Mouse (Mus musculus) urinary bladder, postnatal 25 days (tissue): Measurements from ENCODE around the gene Ltn1.
A peak's percentile ranks its signal among the peaks of the same experiment; 100 is the strongest.

Experiments
- DNase-seq: peaks from one replicate; pipeline ENCODE4 v3.0.0; 2022; ENCODE audit warnings: low spot score

Gene Ltn1

DNA sequence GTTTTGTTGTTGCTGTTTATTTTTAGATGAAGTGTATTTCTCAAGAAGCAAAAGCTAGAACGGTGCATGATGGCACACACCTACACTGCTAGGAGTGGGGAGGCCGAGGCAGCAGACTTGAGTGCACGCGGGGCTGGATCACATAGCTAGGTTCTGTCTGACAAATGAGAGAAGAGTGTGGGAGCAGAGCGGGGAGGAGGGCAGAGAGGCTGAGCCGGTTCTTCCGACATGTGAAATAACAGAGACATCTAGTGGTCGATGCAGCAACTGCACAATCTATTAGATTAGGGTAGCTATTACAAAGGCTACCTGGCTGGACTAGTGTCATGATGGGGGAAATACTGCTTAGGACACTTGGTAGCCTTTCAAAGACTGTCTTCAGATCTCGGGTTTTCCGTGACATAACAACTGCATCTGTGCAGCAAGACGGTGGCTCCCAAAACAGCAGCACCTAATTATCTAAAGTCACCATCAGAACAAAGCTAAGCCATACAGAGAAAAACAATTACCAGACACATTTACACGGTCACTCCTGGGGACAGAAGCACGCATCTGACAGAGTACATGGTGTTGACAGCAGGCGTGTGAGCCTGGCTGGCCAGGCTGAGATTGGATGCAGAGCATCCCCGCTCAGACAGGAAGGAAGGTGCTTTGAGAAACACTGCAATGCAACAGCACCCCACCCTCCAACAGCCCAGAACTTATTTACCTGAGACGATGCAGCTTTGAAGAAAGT lies 38.4 kb downstream of the Ltn1 start:
- DNase-seq: peak; percentile 37

DNA sequence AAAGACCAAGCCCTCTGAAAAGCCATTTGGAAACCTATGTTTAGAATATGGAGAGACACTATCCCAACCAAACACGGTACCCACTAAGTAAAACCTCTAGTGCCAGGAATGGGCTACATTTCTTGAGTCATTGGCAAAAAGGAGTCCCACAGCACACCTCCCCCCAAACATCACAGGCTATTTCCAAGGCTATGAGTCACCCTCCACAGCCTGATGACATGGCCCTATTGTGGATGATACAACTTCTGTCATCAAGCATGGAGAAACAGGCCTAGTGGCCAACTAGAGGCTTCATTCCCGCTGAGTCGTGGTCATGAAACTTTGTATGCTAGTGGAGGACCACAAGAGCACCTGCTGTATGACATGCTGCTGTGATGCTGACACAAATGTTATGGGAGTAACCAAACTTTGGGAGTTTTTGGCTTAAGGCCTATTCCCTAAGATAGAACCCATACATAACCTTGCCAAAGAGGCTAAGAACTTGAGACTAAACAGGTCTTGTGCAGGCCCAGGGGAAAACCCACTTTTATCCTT lies 44.9 kb downstream of the Ltn1 start:
- no peak for DNase-seq

DNA sequence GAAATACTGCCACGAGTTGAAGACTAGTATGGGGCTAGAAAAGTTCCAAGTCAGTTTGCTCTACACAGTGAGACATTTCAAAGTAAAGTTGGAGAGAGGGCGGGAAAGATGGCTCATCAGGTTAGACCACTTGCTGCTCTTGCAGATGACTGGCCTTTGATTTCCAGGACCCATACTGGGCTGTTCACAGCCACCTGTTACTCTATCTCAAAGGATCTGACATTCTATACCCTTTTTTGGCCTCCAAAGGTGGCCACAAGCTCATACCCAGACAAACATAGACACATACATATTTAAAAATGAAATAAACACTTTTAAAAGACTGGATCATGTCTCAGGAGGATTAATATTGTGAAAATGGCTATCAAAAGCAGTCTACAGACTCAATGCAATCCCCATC lies 48.0 kb downstream of the Ltn1 start:
- no peak for DNase-seq

DNA sequence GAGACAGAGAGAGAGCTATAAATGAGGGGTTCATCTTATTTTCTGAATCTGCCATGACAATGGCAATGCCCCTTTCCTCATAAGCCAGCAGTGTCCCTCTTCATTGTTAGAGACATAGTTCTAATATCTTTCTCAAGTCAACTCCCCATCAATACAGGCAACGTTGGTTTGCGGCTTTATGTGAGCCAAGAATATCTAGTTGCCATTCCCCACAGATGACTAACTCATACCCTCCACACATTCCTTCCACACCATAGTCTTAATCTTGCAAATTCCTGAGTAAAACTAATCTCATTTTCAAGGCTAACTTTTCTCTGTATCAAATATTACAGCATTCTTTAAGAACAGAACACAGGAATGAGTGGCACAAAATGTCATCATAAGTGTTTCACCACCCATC lies 49.4 kb downstream of the Ltn1 start:
- no peak for DNase-seq

DNA sequence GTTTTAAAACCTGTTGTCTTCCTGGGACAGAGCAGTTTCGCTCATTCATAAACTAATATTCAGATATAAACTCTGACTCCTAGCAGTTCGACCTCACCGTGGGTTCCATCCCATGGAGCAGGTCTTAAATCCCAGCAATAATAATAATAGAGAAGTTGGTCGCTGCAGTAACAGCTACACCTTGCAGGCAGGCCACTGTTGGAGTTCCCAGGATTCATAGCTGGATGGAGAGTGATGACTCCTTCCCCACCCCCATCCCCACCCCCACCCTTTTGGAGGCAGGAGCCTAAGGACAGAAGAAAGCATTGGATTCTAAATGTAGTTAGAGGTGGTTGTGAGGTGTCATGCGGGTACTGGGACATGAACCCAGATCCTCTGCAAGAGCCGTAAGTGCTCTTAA lies 66.0 kb downstream of the Ltn1 start:
- no peak for DNase-seq

DNA sequence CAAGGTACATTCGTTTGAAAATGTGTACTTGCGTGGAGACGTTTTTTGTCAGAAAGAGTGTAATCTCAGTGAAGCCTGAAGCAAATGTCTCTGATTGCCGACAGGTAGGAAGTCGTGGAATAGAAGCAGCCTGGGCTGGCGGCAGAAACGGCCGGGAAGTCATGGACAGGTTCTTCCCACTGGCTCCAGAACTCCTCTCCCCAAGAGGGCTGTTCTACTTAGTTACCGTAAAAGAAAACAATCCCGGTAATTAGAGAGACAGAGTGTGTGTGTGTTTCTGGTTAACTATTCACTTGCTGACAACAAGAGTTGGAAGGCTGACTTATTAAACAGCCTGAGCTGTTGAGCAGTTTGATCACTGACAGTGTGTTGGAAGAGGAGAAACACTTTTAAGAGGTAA lies 66.4 kb downstream of the Ltn1 start:
- no peak for DNase-seq

DNA sequence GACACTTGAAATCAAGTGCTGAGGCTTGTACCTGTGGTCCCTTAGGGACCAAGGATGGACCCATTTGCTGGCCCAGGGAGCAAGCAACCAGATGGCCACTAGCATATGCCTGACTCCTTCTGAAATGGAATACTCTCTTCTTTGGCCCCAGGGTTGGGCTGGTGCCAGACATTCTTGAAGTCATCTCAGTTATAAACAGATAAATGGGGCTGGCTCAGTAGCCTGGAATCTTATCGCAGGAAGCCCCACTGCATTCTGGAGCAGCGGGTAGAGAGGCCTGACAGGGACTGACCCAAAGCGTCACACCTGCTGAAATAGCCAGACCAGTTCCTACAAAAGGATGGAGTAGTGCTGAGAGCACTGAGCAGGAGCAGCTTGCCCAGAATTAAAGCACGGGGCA lies 68.2 kb downstream of the Ltn1 start:
- no peak for DNase-seq

DNA sequence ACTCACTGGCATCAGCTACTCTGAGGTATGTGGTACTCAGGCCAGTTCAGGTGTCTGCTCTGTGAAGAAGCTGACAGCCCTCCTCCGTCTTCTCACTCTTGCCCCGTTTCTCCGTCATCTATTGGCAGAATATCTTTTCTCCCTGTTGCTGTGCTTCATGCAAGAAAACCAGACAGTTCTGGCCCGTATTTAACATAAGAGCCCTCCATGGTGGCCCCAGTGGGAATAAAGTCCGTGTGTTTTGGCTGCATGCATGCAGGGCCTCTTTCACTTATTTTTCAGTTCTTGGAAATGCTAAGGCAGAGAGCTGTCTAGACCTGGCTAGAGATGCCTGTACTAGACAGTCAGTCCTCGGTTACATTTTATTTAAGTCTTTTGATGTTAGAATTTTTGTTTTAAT lies 72.3 kb downstream of the Ltn1 start:
- no peak for DNase-seq

DNA sequence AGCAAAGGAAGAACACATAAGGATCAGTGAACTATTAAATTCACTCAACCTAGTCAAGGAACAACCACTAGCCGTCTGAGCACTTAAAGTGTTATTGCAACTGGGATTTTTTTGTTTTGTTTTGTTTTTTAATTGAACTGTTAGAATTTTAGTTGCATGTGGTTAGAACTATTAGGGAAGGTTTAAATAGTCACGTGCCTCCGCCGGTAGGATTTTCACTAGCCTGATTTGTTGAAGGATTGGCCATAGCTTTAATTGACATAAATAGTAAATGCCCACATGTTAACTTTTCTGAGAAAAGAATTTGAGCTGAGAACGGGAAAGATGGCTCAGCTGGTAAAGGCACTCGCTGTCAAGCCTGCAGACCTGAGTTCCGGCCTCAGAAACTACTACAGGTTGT lies 77.7 kb downstream of the Ltn1 start:
- no peak for DNase-seq

DNA sequence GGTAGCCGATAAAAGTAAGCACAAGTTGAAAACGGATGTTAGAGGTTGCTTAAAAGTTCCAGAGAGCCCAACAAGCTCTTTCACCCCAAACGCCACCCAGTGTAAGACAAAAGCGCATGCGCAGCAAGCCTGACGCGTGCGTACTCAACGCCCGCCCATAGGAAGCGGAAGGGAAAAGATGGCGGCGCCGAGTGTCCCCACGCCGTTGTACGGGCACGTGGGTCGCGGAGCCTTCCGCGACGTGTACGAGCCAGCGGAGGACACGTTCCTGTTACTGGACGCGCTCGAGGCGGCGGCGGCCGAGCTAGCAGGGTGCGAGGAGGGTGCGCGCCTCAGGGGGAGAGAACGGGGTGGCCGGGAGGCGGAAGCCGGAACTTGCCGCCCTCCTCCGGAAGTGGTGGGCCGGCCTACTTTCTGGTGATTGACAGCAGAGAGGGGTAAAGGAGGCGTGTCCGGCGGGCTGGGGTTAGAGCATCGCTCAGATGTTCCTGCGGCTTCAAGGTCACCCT lies 78.3 kb downstream of the Ltn1 start, which contains the start of gene N6amt1:
Gene N6amt1 (plus strand): TSS at position 111 of the 509 bp plus-strand sequence.
- DNase-seq: peak; percentile 87

DNA sequence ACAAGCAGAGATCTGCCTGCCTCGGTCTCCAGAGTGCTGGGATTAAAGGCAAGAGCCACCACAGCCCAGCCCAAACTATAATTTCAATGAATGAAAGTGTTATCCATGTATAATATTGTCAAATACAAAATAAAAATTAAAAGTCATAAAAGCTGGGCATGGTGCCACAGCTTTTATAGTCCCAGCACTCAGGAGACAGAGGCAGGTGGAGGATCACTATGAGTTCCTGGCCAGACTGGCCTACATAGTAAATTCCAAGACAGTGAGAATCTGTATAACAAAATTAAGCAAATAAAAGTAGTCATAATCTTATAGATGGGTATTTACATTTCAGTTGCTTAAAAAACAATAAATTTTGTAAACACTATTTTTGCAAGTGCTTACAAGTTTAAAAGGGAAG lies 78.8 kb downstream of the Ltn1 start:
- DNase-seq: no peak

DNA sequence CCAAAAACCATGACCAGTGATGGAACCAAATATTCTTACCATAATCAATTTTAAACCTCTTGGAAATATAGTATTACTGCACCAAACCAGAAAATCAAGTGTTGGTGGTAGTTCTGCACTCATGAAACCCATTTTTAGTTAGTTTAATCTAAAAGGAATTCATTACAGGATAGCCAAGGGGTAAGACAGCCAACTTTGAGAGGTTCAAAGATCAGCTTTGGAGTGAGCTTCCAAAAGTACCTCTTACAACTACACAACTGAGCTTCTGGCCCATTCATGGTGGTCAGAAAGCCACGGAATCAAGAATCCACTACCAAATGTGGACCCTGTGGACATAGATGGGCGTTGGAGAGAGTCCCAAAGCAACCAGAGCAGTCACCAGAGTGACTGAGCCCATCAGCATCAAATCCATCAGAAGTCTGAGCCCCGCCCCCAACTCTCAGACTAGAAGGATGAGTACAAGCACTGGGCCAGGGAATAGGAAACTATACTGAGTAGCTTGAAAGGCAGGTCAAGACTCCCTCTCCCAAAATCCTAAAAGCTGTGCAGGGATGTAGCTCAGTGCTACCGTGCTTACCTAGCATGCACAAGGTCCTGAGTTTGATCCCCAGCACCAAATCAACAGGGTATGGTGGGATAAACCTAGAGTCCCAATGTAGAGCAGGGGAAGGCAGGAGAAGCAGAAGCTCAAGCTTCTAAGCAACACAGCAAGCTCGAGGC lies 80.9 kb downstream of the Ltn1 start:
- DNase-seq: no peak

DNA sequence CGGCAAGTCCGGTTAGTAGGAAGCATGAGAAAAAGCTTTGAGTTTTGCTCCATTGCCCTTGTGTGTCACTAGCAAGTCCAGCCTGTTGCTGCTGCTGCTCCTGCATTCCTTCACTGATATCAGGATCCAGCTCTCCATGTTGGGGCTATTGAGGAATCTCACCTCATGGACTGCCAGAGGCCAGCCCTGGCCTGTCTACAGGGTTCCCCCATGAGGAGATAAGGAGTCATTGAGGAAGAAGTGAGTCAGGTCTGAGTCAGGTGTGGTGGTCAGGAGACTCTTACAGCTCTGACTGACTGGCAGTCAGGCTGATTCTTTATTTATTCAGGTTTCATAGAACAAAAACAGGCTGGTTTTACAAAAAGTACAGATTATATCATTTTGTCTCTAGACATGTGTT lies 84.3 kb downstream of the Ltn1 start:
- DNase-seq: no peak

DNA sequence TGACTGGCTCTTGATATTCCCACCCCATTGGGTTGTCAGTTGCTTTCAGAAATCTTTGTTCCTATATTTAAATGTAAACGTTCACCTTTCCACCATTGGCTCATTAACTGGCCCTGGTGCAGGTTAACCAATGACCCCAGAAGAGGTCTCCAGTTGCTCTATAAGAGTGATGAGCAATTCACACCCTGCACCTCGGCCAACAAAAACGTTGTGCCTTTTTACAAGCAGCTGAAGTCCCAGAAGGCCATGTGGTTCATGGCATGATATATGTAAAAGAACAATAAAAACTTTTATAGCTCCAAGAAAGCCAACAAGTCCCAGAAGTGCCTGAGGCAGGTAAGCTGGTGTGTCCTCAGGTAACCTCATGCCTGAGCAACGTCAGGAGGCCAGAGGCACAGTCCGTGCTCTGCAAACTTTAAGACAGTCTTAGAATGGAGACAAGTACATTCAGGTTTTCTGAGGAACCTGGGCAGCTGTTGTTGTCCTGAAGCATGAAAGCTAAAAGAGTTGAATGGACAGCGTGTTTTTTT lies 91.3 kb downstream of the Ltn1 start:
- DNase-seq: no peak

DNA sequence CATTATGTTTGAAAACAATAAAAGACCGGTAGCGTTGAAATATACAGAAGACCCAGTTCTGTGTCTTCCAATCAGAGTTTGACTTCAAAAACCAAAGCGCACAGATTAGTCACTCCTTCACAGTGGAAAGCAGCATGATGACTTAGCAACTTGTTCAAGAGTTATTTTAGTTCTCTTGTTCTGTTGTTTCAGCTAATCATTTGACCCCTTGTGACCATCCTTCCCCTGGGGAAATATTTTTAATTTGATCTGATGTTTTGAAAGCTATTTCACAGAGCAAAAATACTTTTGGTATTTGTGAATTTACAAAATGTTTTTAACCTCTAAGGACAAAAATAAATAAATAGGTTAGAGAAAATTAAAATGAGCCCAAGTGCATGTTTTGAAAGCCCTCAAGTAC lies 97.7 kb downstream of the Ltn1 start:
- no peak for DNase-seq

DNA sequence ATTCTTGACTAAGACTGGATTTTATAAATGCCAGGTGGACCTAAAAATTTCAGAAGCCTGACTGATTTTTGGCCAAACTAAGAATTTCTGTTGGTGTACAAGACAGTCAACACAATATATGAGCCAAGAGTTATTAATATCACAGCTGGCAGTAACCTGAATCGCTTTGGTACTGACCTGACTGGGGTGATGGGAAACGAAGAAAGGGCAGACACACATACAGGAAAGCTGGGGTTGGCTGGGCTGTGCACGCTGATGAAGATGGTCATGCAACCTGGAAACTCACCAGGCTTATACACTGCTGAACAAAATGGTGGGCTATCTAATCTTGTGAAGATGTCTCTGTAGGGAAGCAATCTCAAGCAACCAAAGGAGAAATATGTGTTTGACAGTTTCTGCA lies 102.4 kb downstream of the Ltn1 start:
- no peak for DNase-seq
